Mouse (Mus musculus) retina, embryonic 14.5 days (tissue): ENCODE measurements around the gene Pcnx.
A peak's percentile ranks its signal among the peaks of the same experiment; 100 is the strongest.

Source experiments
- DNase-seq: peaks from one replicate; pipeline ENCODE4 v3.0.0-alpha.2; 2015; ENCODE audit warnings: low spot score

Gene Pcnx

GRCm38 (mm10) chr12:81904456-81904855 is 44.6 kb downstream of the Pcnx start:
- no peak for DNase-seq

- no peak for DNase-seq
These were observed 46.0 kb downstream of the Pcnx start for GRCm38 (mm10) chr12:81905865-81906264.

GRCm38 (mm10) chr12:81907741-81908357 is 48.0 kb downstream of the Pcnx start:
- no peak for DNase-seq

GRCm38 (mm10) chr12:81910439-81910838 is 50.6 kb downstream of the Pcnx start:
- DNase-seq = no peak

GRCm38 (mm10) chr12:81915176-81915950 is 55.5 kb downstream of the Pcnx start:
- DNase-seq = peak; percentile 84

GRCm38 (mm10) chr12:81918346-81918745 is 58.5 kb downstream of the Pcnx start:
- DNase-seq = no peak

- no peak for DNase-seq
These were observed 59.1 kb downstream of the Pcnx start for GRCm38 (mm10) chr12:81918886-81919285.

GRCm38 (mm10) chr12:81920027-81920426 is 60.2 kb downstream of the Pcnx start:
- DNase-seq = no peak

- no peak for DNase-seq
These were observed 60.8 kb downstream of the Pcnx start for GRCm38 (mm10) chr12:81920614-81921013.

GRCm38 (mm10) chr12:81921785-81922184 is 62.0 kb downstream of the Pcnx start:
- DNase-seq = no peak

GRCm38 (mm10) chr12:81922838-81923237 is 63.0 kb downstream of the Pcnx start:
- no peak for DNase-seq

GRCm38 (mm10) chr12:81927163-81927562 is 67.3 kb downstream of the Pcnx start:
- DNase-seq = no peak

GRCm38 (mm10) chr12:81927643-81928381 is 68.0 kb downstream of the Pcnx start:
- DNase-seq = no peak

GRCm38 (mm10) chr12:81928382-81928770 is 68.6 kb downstream of the Pcnx start:
- no peak for DNase-seq

GRCm38 (mm10) chr12:81932015-81932414 is 72.2 kb downstream of the Pcnx start:
- DNase-seq = no peak

- no peak for DNase-seq
These were observed 73.6 kb downstream of the Pcnx start for GRCm38 (mm10) chr12:81933430-81933829.

GRCm38 (mm10) chr12:81934510-81934909 is 74.7 kb downstream of the Pcnx start:
- no peak for DNase-seq

GRCm38 (mm10) chr12:81936066-81936465 is 76.2 kb downstream of the Pcnx start:
- peak; percentile 20 for DNase-seq

- no peak for DNase-seq
These were observed 81.4 kb downstream of the Pcnx start for GRCm38 (mm10) chr12:81941191-81941590.

- no peak for DNase-seq
These were observed 83.7 kb downstream of the Pcnx start for GRCm38 (mm10) chr12:81943331-81944062.

GRCm38 (mm10) chr12:81949026-81949425 is 89.2 kb downstream of the Pcnx start:
- DNase-seq = no peak

- DNase-seq = no peak
These were observed 90.2 kb downstream of the Pcnx start for GRCm38 (mm10) chr12:81950016-81950415.
